Mouse (Mus musculus): ENCODE results near the gene Dpp4. TPM values are rescaled to one million over a fixed set of nuclear protein-coding genes. Genes with fewer than 3 reads are reported as not detected.
A peak's percentile ranks its signal among the peaks of the same experiment; 100 is the strongest.

Dpp4 gene
- total RNA-seq, 2 experiments from 2014 or later = 5.1 to 8.7 TPM

- no peak for DNase-seq
- intact Hi-C loops (cut with DNase I) = loop anchor here (5.0 kb wide), 1 partner anchor 79 kb away; no protein-coding TSS in a partner anchor
These were observed 48.4 kb downstream of the Dpp4 start for GRCm38 (mm10) chr2:62363606-62364005.

GRCm38 (mm10) chr2:62362211-62362610 is 49.8 kb downstream of the Dpp4 start:
- intact Hi-C loops (cut with DNase I) = loop anchor here (5.0 kb wide), 1 partner anchor 80 kb away; no protein-coding TSS in a partner anchor
- no peak for DNase-seq

- DNase-seq = no peak
- intact Hi-C loops (cut with DNase I) = loop anchor here (5.0 kb wide), 1 partner anchor 81 kb away; no protein-coding TSS in a partner anchor
These were observed 50.5 kb downstream of the Dpp4 start for GRCm38 (mm10) chr2:62361514-62361913.

- DNase-seq = no peak
- intact Hi-C loops (cut with DNase I) = loop anchor here (5.0 kb wide), 1 partner anchor 81 kb away; no protein-coding TSS in a partner anchor
These were observed 51.2 kb downstream of the Dpp4 start for GRCm38 (mm10) chr2:62360872-62361271.

GRCm38 (mm10) chr2:62357259-62357658 is 54.8 kb downstream of the Dpp4 start:
- intact Hi-C loops (cut with DNase I) = no loop called here

GRCm38 (mm10) chr2:62356606-62357005 is 55.4 kb downstream of the Dpp4 start:
- no peak for DNase-seq
- intact Hi-C loops (cut with DNase I) = no loop called here

More at GRCm38 (mm10) chr2:62357259-62357658, 54.8 kb downstream of the Dpp4 start:
- DNase-seq = no peak

GRCm38 (mm10) chr2:62355766-62356165 is 56.3 kb downstream of the Dpp4 start:
- no peak for DNase-seq
- intact Hi-C loops (cut with DNase I) = no loop called here

- DNase-seq = no peak
- intact Hi-C loops (cut with DNase I) = no loop called here
These were observed 60.0 kb downstream of the Dpp4 start for GRCm38 (mm10) chr2:62352035-62352434.

GRCm38 (mm10) chr2:62347762-62348161 is 64.3 kb downstream of the Dpp4 start:
- DNase-seq = no peak
- intact Hi-C loops (cut with DNase I) = loop anchor here (2.0 kb wide), 1 partner anchor 283 kb away; no protein-coding TSS in a partner anchor

GRCm38 (mm10) chr2:62346771-62347170 is 65.3 kb downstream of the Dpp4 start:
- DNase-seq = no peak
- intact Hi-C loops (cut with DNase I) = loop anchor here (1.0 to 2.0 kb wide), 2 partner anchors 112 to 284 kb away; no protein-coding TSS in a partner anchor

GRCm38 (mm10) chr2:62344367-62344766 is 67.7 kb downstream of the Dpp4 start:
- intact Hi-C loops (cut with DNase I) = no loop called here
- DNase-seq = no peak

GRCm38 (mm10) chr2:62341734-62342128 is 70.3 kb downstream of the Dpp4 start:
- no peak for DNase-seq
- intact Hi-C loops (cut with DNase I) = no loop called here

- no peak for DNase-seq
- intact Hi-C loops (cut with DNase I) = no loop called here
These were observed 70.8 kb downstream of the Dpp4 start for GRCm38 (mm10) chr2:62341061-62341733.

- intact Hi-C loops (cut with DNase I) = no loop called here
- DNase-seq = no peak
These were observed 72.6 kb downstream of the Dpp4 start for GRCm38 (mm10) chr2:62339222-62339944.

GRCm38 (mm10) chr2:62337086-62337485 is 74.9 kb downstream of the Dpp4 start:
- intact Hi-C loops (cut with DNase I) = no loop called here
- DNase-seq = no peak

- intact Hi-C loops (cut with DNase I) = no loop called here
- no peak for DNase-seq
These were observed 77.4 kb downstream of the Dpp4 start for GRCm38 (mm10) chr2:62334397-62335243.

- DNase-seq = no peak
- intact Hi-C loops (cut with DNase I) = no loop called here
These were observed 79.6 kb downstream of the Dpp4 start for GRCm38 (mm10) chr2:62332465-62332864.

GRCm38 (mm10) chr2:62331913-62332312 is 80.1 kb downstream of the Dpp4 start:
- intact Hi-C loops (cut with DNase I) = no loop called here
- no peak for DNase-seq

GRCm38 (mm10) chr2:62325388-62325787 is 86.6 kb downstream of the Dpp4 start:
- intact Hi-C loops (cut with DNase I) = no loop called here

GRCm38 (mm10) chr2:62323078-62323637 is 88.9 kb downstream of the Dpp4 start:
- intact Hi-C loops (cut with DNase I) = no loop called here
- DNase-seq = peak in 1 of 2 experiments; percentile 26

More at GRCm38 (mm10) chr2:62325388-62325787, 86.6 kb downstream of the Dpp4 start:
- DNase-seq = peak; percentile 64 to 75

Measured in heart, postnatal 10 days (tissue).